Mouse (Mus musculus): ENCODE data around the gene Oxt.

Oxt gene

DNA sequence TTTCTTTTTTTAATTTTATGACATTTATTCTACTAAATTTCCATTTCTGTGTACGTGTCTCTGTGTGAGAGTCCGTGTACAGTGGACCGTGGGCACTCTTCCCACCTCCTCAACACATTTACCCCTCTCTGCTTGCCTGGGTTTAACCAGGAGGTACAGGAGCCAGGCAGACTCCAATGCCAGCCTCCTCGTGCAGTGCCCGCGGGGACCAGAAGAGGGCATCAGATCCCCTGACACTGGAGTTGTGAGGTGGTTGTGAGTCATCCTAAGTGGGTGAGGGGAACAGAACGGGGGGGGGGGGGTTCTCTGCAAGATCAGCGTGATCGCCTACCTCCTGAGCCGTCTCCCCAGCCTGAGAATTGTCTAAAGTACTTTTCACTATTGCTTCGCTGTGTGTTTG is 2.2 kb downstream of the Oxt start:
- DNase-seq (ENCODE audit: low spot score) = peak; percentile 55

DNA sequence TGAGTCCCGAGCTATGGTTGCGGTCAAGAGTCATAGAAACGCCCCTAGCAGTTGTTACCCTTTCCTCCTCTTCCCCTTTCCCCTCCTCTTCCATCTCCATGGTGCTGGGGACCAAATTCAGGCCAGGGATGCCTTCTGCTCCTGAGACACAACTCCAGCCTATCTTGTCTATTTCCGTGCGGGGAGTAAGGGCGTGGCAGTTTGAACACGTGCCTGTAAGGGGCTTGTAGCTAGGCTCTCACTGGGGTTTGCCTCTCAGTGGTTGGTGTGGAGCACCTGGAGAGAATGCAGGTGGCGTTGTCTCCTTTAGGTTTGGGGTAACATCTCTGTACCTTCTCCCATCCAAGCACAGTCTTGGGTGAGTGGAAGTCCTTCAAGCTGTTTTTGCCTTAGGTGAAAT is 3.8 kb downstream of the Oxt start:
- DNase-seq (ENCODE audit: low spot score) = no peak

DNA sequence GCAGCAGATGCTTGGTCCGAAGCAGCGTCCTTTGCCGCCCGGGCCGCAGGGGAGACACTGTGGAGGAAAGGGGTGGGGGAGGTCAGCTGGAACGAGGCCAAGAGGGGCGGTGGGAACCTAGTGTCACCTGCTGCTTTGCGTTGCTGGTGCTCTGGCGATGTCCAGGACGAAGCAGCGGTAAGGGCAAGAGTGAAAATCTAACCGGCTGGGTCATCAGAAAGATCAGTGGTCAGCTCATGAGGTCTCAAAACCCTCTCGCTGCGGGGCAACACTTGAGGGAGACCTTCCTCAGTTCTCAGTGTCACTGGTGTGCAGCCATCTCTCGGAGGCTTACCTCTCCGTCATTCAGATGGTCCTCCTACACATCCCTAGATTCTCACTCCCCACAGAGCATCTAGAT is 5.2 kb downstream of the Oxt start:
- no peak for DNase-seq (ENCODE audit: low spot score)

DNA sequence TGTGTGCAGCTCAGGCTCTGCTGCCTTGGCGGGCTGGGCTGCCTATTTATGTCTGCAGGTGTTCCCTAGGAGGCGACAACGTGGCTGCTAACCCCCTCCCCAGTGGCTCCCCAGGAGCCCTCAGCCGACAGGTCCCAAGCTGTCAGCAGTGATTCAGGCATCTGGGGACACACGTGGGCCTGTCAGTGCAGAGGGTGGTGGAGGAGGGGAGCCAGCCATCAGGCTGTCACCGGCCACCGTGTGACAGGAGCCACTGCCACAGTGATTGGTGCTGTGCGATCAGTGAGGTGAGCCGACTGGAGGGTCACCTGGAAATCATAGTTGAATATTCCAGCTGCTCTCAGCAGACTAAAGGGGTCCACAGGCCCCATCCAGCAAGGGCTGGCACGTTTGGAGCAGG is 6.6 kb downstream of the Oxt start, which contains the start of gene Avp:
Gene Avp (minus strand): TSS at position 3 of the 400 bp plus-strand sequence.
- DNase-seq (ENCODE audit: low spot score) = no peak

DNA sequence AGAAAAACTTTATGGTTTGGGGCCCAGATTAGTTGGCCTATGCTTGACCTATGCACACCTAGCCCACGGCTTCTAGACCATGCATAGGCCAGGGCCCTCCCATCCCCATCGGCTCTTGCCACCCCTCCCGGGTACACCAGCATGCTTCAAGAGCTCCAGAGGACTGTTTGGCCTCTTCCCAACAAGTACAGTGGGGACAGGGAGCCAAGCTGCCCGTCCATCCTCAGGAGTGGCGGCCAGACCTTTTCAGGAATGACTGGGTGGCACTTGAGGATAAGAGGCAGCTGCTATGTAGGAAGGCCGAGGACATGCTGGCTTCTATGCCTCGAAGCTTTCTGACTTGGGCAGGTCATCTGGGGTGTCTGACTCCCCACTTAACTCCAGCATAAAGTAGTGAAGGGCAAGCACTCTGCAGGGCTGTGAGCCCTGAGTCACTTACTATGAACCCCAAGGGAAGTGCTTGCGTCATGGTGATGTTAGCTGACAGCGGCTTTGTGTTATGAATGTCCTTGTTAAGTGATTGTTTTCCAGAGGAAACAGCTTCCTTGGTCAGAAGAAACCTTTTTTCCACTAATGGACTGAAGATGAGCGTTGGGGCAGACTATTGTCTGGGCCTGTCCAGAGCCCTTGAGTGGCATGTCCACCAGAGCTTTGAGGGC is 8.1 kb downstream of the Oxt start:
- DNase-seq (ENCODE audit: low spot score) = no peak

DNA sequence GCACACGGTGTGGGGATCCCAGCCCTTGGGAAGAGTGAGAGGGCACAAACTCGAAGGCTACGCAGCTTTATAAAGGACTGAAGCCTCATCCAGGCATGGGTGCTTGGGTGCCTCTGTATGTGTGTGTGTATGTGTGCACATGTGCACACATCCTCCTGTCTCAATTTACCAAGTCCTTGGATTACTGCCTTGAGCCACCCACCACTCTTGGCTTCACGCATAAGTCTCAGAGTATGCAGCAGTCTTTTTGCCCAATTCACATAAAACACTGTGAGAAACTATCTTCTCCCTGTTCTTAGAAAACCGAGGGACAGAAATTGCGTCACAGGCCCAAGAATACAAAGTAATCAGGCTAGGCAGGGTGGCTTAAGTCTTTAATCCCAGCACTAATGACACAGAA is 10.0 kb downstream of the Oxt start:
- DNase-seq (ENCODE audit: low spot score) = no peak

DNA sequence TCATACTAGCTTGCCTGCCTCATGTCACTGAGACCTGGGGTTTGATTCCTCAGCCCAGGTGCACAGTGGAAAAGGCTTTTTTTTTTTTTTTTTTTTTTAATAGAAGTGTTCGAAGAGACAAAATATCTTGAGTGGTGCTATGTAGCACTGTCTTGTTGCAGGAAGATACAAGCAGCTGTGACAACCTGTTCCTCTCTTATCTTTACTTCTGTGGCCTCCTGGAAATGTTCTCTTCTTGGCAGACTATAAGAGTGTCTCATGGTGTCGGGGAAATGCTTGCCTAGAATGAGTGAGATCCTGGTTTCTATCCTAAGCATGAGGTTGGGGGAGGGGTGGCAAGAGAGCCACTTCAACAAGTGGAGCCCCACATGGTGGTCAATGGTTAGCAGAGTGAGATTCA is 12.4 kb downstream of the Oxt start:
- DNase-seq (ENCODE audit: low spot score) = no peak

DNA sequence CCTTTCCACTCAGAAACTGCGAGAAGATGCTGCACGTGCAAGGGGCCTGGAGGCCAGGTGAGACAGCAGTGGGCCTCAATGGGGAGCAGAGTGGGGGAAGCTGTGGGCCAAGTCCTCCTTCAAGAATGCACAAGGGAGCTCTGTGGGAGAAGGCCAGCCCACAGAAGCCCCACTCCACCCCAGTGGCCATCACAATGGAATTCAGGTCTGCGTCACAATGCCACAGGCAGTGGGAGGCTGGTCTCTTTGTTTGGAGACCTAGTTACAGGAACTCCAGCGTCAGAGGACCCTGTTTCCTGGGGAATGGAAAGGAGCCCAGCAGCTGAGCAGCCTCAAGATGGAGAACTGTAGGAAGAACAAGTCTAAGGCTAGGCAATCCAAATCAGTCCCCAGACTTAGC is 13.2 kb downstream of the Oxt start:
- no peak for DNase-seq (ENCODE audit: low spot score)

DNA sequence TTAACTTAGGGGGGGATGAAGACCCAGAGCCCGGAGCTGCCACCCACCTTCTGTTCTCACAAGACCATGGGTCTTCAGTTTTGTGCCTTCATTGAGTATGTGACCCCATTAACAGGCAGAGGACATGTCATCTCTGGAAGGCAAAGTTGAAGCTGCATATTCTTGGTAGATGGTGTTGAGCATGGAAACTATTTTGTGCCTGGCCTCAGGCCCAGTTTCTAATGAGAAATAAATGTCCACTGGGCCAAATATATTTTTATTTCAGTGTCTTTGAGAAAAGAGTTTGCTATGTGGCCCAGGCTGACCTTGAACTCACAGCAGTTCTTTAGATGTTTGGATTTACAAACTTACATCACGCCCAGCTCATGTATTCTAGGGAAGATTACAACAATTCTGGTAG is 13.8 kb downstream of the Oxt start:
- no peak for DNase-seq (ENCODE audit: low spot score)

DNA sequence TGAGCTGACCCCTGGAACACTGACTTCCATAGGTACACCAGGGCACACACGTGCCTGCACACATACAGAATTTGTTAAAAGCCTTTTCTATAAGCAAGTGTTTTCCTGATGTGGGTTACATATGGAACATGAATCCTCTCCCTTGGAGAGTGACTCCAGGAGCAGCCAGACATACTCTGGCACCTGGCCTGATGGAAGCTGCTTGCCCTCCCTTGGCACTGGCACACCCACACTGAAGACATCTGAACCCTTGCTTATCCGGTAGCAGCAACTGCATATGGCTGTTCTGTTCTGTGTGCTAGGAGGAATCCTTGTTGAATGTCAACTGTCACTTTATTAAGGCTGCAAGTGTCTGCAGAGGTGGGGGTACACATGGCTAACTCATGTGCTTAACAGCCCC is 15.0 kb downstream of the Oxt start:
- no peak for DNase-seq (ENCODE audit: low spot score)

DNA sequence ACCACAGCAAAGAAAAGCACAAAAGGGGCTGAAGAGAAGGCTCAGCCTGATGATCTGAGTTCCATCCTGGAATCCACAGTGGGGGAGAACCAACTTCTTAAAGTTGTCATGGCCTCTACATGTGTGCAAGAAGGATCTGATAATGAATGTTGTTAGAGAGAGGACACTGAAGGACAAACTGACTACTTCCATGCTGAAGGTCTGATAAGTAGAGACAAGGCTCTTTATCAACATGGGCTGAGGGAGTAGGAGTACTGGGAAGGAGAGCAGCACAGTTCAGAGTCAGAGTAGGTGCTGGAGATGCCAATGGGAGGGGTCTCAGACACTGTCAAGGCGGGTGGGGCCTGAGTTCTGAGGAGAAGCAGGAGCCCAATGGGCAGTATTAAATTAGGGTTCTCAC is 19.6 kb downstream of the Oxt start:
- no peak for DNase-seq (ENCODE audit: low spot score)

DNA sequence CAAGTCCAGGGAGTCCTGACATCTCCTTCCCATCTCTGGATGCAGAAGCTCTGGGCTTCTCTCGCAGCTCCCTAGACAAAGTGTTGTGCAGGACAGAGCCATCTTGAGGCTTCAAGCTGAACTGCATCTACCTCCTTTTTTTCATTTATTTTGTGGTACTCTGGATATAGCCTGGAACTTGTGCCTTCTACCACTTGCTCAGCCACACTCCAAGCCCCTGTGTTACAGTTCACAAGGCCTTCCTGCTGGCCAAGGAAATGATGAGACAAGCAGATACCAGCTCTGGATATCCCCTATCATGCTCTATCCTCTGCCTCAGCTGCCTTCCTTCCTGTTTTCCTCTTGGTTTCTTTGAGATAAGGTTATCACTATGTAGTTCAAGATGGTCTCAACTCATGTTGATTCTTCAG is 21.6 kb downstream of the Oxt start:
- DNase-seq (ENCODE audit: low spot score) = no peak

DNA sequence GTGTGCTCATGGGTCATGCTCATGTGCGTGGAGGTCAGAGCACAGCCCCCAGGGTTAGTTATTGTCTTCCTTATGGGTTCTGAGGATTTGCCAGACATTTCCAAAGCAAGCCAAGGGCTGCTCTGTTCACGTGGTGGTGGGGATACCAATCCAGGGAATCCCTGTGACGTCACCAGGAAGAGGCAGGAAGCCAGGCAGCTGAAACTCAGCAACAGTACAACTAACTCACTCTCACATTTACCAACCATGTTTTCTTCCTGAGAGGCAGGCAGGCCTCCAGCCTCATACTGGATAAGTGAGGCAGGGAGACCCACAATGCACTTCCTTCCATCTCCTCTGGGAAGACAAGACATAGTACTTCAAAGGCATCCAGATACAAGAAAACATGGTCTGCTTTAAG is 22.4 kb downstream of the Oxt start:
- DNase-seq (ENCODE audit: low spot score) = no peak

DNA sequence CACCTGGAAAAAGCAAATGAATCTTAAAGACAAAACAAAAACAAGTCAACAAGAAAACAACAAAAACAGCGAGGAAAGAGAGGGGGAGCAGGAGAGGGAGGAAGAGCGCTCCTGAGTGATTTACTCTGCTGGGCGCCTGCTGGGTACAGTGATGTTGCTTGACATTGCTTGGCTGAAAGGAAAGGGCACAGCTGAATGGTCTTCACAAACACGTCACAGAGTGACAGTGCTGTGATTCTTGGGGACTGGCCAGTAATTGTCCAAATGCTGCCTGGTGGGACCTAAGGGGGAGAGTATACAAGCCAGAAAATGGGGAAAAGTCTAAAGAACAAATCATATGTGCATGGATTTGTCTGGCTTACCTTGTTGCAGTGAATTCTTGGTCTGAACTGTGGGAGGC is 26.2 kb downstream of the Oxt start:
- DNase-seq (ENCODE audit: low spot score) = no peak

DNA sequence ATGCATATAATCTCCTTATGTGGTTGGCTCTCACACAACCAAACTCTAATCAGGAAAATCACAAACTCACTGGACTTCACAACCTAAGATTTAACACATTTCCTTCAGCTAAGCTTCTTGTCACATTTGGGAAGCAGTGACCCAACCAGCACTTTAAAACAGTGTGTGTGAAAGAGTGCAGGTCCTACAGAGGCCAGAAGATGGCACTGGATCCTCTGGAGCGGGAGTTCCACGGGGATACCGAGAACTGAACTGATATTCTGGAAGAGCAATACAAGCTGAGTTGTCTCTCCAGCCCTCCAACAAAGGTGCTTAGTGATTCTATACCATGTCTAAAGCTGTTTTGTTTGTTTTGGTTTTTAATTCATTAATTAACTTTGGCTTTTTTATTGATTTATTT is 37.1 kb downstream of the Oxt start:
- DNase-seq (ENCODE audit: low spot score) = no peak

DNA sequence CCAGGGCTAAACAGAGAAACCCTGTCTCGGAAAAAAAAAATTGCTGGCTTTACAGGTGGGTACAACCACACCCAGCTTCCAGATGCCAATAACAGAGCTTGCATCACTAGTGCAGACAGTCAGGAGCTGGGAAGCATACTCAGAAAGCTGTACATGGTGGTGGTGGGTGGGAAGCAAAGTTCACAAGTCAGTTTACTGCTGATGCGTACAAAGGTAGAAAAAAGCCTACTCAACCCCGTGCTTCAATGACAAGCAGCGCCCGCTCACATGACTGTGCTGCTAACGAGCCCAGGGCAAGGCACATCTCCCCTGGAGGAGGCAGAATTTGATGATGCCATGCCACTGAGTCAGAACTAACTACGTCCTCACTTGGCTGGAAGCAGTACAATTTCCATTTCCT is 43.0 kb downstream of the Oxt start:
- DNase-seq (ENCODE audit: low spot score) = no peak

Data from ovary, postnatal 36 days (tissue).